In genomic region chrX:85776544-85777087, GRCm38 (mm10) we compare ENCODE assay signal across 8 mouse cellular contexts. TPM values are rescaled to one million over a fixed set of nuclear protein-coding genes. Genes with fewer than 3 reads are reported as not detected.
DNase-seq lines count a peak whose midpoint lies in the region; ATAC-seq and TF ChIP-seq lines count a peak whose summit lies in the region.

Gk (minus strand) TSS chrX:85776819.

- H3K27ac ChIP-seq in embryonic facial prominence, embryonic 14.5 days (replicated peaks; ENCODE audit: low read depth, low read length), result peak within 1 kb of the TSS; percentile 80
- peak within 1 kb of the TSS; percentile 95 for H3K27ac ChIP-seq in heart, adult 2 months
- peak within 1 kb of the TSS; percentile 79 for H3K27ac ChIP-seq in limb, embryonic 13.5 days
- H3K27ac ChIP-seq in midbrain, embryonic 16.5 days (ENCODE audit: low read length), result peak within 1 kb of the TSS; percentile 91

- no peaks in the 10 kb centered on the region for H3K27me3 ChIP-seq in embryonic facial prominence, embryonic 14.5 days (replicated peaks; ENCODE audit: control insufficient read depth, insufficient read depth, low read length)
- no peaks in the 10 kb centered on the region for H3K27me3 ChIP-seq in heart, adult 2 months (ENCODE audit: control insufficient read depth, insufficient read depth, low read length)
- no peaks in the 10 kb centered on the region for H3K27me3 ChIP-seq in limb, embryonic 13.5 days
- H3K27me3 ChIP-seq in midbrain, embryonic 16.5 days (ENCODE audit: control insufficient read depth, insufficient read depth, low read depth, low read length), result no peaks in the 10 kb centered on the region

- DNase-seq in 3T3-L1 (ENCODE audit: low read depth, low spot score), result peak; percentile 95
- DNase-seq in adrenal gland, postnatal 4 days (ENCODE audit: low spot score in 2 of 2), result peak; percentile 84 to 91
- DNase-seq in embryonic facial prominence, embryonic 14.5 days (ENCODE audit: low spot score), result peak; percentile 96
- peak; percentile 96 to 98 for DNase-seq in heart, adult 2 months
- DNase-seq in kidney, adult 8-10 months, result peak; percentile 98
- peak; percentile 90 to 98 for DNase-seq in spleen, postnatal 10 days (ENCODE audit: low spot score in 2 of 2)

- H3K9me3 ChIP-seq in embryonic facial prominence, embryonic 14.5 days (ENCODE audit: control insufficient read depth, low read length), result no peaks in the 10 kb centered on the region
- no peaks in the 10 kb centered on the region for H3K9me3 ChIP-seq in limb, embryonic 13.5 days
- H3K9me3 ChIP-seq in midbrain, embryonic 16.5 days (replicated peaks; ENCODE audit: control insufficient read depth, low read length, poor library complexity, severe bottlenecking), result no peaks in the 10 kb centered on the region

- H3K9ac ChIP-seq in embryonic facial prominence, embryonic 14.5 days (ENCODE audit: low read depth, low read length), result peak within 1 kb of the TSS; percentile 72
- H3K9ac ChIP-seq in heart, adult 2 months (ENCODE audit: low read depth, low read length), result peak within 1 kb of the TSS; percentile 83
- H3K9ac ChIP-seq in limb, embryonic 13.5 days, result peak within 1 kb of the TSS; percentile 70
- peak within 1 kb of the TSS; percentile 68 for H3K9ac ChIP-seq in midbrain, embryonic 16.5 days (ENCODE audit: low read depth, low read length)

- peak; percentile 99 for ATAC-seq in embryonic facial prominence, embryonic 14.5 days (ENCODE audit: low read depth)
- peak; percentile 99 for ATAC-seq in limb, embryonic 13.5 days (ENCODE audit: low FRiP score, low read depth)
- peak; percentile 99 for ATAC-seq in midbrain, embryonic 16.5 days

- TF ChIP-seq POLR2A in heart, adult 2 months (IDR thresholded peaks at IDR 0.05; ENCODE audit: insufficient read depth, low read depth, low read length), result peak; percentile 77

- intact Hi-C loops in heart, adult 2 months (cut with DNase I), result loop anchor here (5.0 kb wide), 2 partner anchors 101 to 199 kb away; no protein-coding TSS in a partner anchor

- H3K4me3 ChIP-seq in embryonic facial prominence, embryonic 14.5 days (ENCODE audit: low read depth, low read length), result peak within 1 kb of the TSS; percentile 53
- H3K4me3 ChIP-seq in heart, adult 2 months, result peak within 1 kb of the TSS; percentile 61
- peak within 1 kb of the TSS; percentile 51 for H3K4me3 ChIP-seq in limb, embryonic 13.5 days
- H3K4me3 ChIP-seq in midbrain, embryonic 16.5 days (ENCODE audit: low read depth, low read length), result peak within 1 kb of the TSS; percentile 56

- H3K4me1 ChIP-seq in embryonic facial prominence, embryonic 14.5 days (ENCODE audit: control insufficient read depth, insufficient read depth, low read length), result no peaks in the 10 kb centered on the region
- H3K4me1 ChIP-seq in heart, adult 2 months (ENCODE audit: control insufficient read depth, insufficient read depth, low read length), result peaks cover 1% of the 10 kb centered on the region; the same call in 1 of the 2 replicates
- H3K4me1 ChIP-seq in limb, embryonic 13.5 days, result no peaks in the 10 kb centered on the region
- H3K4me1 ChIP-seq in midbrain, embryonic 16.5 days (ENCODE audit: control insufficient read depth, insufficient read depth, low read length), result peaks cover 2% of the 10 kb centered on the region; the same call in 1 of the 2 replicates

- no peak for TF ChIP-seq CTCF in heart, adult 2 months (IDR thresholded peaks at IDR 0.05)

- no peaks in the 10 kb centered on the region for H3K36me3 ChIP-seq in embryonic facial prominence, embryonic 14.5 days (ENCODE audit: control insufficient read depth, insufficient read depth, low read length)
- no peaks in the 10 kb centered on the region for H3K36me3 ChIP-seq in heart, adult 2 months (ENCODE audit: control insufficient read depth, insufficient read depth, low read length)
- no peaks in the 10 kb centered on the region for H3K36me3 ChIP-seq in limb, embryonic 13.5 days
- H3K36me3 ChIP-seq in midbrain, embryonic 16.5 days (ENCODE audit: control insufficient read depth, insufficient read depth, low read length), result no peaks in the 10 kb centered on the region

- 0 out of 2 replicates have a peak, but pooled peaks have one; percentile 11 for TF ChIP-seq EP300 in heart, adult 2 months (IDR thresholded peaks at IDR 0.05; ENCODE audit: insufficient read depth, low read depth, low read length)

- H3K79me2 ChIP-seq in heart, adult 2 months (replicated peaks; ENCODE audit: control insufficient read depth, insufficient read depth, low read length), result no peaks in the 10 kb centered on the region

- peak within 1 kb of the TSS; percentile 59 for H3K4me2 ChIP-seq in embryonic facial prominence, embryonic 14.5 days (ENCODE audit: low read depth, low read length)
- H3K4me2 ChIP-seq in limb, embryonic 13.5 days (replicated peaks), result peak within 1 kb of the TSS; percentile 70
- peak within 1 kb of the TSS; percentile 58 for H3K4me2 ChIP-seq in midbrain, embryonic 16.5 days (ENCODE audit: low read length)

- WGBS in embryonic facial prominence, embryonic 14.5 days, result 20% methylated on average over 20 of the region's 45 CpGs
- WGBS in heart, adult 2 months, result 19% methylated on average over 34 of the region's 45 CpGs
- WGBS in limb, embryonic 13.5 days, result 15% methylated on average over 31 of the region's 45 CpGs
- WGBS in midbrain, embryonic 16.5 days, result 22% methylated on average over 36 of the region's 45 CpGs

RNA-seq across cellular contexts. Expression of gene Gk, which starts in this region (rescaled TPM):
- total RNA-seq in adrenal gland, postnatal 4 days (2021), result 10 to 100 TPM; 29.2 to 34.8 TPM
- polyA plus RNA-seq in embryonic facial prominence, embryonic 14.5 days (2014; fragmentation: Nextera tagmentation; extraction: Ambion mirVana), result 8.8 and 9.3 TPM in 2 replicates
- 10 to 100 TPM; 23.9 to 26.7 TPM for total RNA-seq in heart, adult 2 months (2021)
- 6.6 and 13.6 TPM in 2 replicates for polyA plus RNA-seq in heart, adult 2 months (2012; rRNA removed)
- 5.3 TPM in 2 replicates for polyA plus RNA-seq in limb, embryonic 13.5 days (2015; fragmentation: Nextera tagmentation; extraction: Ambion mirVana)
- polyA plus RNA-seq in midbrain, embryonic 16.5 days (2015; fragmentation: Nextera tagmentation; extraction: Ambion mirVana), result 10.4 and 13.3 TPM in 2 replicates

Comparison
In these comparisons a context has a peak if more than half of its experiments do, and no peak if none do; other contexts are left out.
1. Peak in every context shown above with its lines: DNase-seq, ATAC-seq, H3K4me3 ChIP-seq and H3K27ac ChIP-seq.